Mouse (Mus musculus) intestine, embryonic 16.5 days (tissue): ENCODE measurements around the gene Ptrh1. TPM values are rescaled to one million over a fixed set of nuclear protein-coding genes. Genes with fewer than 3 reads are reported as not detected.

Experiments used
- ATAC-seq: fragments of 200-750 bp; cut with Nextera tagmentation; 2 replicates; pipeline ENCODE4 v1.8.0; 2017; ENCODE audit warnings: moderate TSS enrichment, moderate library complexity
- H3K27ac ChIP-seq: fragments of 300-500 bp; sonication (generic); 2 replicates; pipeline ENCODE4 v1.5.1; 2014; ENCODE audit warnings: mild to moderate bottlenecking, low read length
- H3K27me3 ChIP-seq: fragments of 300-500 bp; sonication (generic); replicated peaks from 2 replicates; pipeline ENCODE4 v1.6.1; 2014; ENCODE audit warnings: low read length, control low read depth, mixed read lengths; ENCODE audit not compliant: control insufficient read depth, insufficient read depth
- H3K36me3 ChIP-seq: fragments of 300-500 bp; sonication (generic); 2 replicates; pipeline ENCODE4 v1.6.1; 2014; ENCODE audit warnings: low read length, control low read depth; ENCODE audit not compliant: control insufficient read depth, insufficient read depth
- H3K4me1 ChIP-seq: fragments of 300-500 bp; sonication (generic); 2 replicates; pipeline ENCODE4 v1.6.1; 2014; ENCODE audit warnings: low read length, control low read depth, mixed read lengths; ENCODE audit not compliant: control insufficient read depth, insufficient read depth
- H3K4me2 ChIP-seq: fragments of 300-500 bp; sonication (generic); 2 replicates; pipeline ENCODE4 v1.6.1; 2014; ENCODE audit warnings: low read depth, low read length, control low read depth
- H3K4me3 ChIP-seq: fragments of 300-500 bp; sonication (generic); 2 replicates; pipeline ENCODE4 v1.5.1; 2014; ENCODE audit warnings: mild to moderate bottlenecking, low read length
- H3K9ac ChIP-seq: fragments of 300-500 bp; sonication (generic); 2 replicates; pipeline ENCODE4 v1.6.1; 2014; ENCODE audit warnings: low read depth, low read length
- H3K9me3 ChIP-seq: fragments of 300-500 bp; sonication (generic); 2 replicates; pipeline ENCODE4 v1.6.1; 2016; ENCODE audit warnings: low read length, control low read depth; ENCODE audit not compliant: control insufficient read depth
- WGBS: fragments of 180-500 bp; shearing (Covaris S2); extraction: QIAGEN DNeasy Blood & Tissue Kit; methylation state at CpG from one replicate; pipeline ENCODE4 v1.1.7; 2014; 5-methylcytosine and 5-hydroxymethylcytosine counted together
- polyA plus RNA-seq: library from polyadenylated mRNA; unstranded; fragments of >200 nt; fragmentation: Nextera tagmentation; extraction: Ambion mirVana; gene quantifications from 2 replicates; pipeline ENCODE4 v1.2.1, GENCODE M21; 2015

Gene Ptrh1
- polyA plus RNA-seq, 1 experiment from 2014 or later, result 6.3 TPM

DNA sequence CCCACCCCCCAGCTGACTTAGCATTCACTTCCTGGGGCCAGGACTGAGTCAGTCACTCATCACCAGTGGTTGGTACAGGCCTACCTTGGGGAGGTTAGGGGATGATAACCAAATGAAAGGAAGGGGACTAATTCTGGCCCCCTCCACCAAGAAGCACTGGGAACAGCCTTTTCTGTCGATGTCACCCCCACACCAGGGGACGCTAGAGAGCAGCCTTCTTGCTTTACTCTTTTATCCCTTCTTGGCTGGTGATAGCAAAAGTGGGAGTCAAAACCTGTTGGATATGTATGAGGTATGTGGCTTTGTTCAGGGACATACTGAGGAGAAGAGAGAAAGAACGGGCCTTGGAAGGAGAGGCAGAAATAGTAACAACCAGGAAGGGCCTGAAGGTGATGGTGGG, 12.2 kb upstream of the Ptrh1 start:
- no peak overlapping the region for H3K4me3 ChIP-seq
- no peaks in the 10 kb centered on the region for H3K27me3 ChIP-seq
- H3K27ac ChIP-seq, result no peak overlapping the region
- no peaks in the 10 kb centered on the region for H3K9me3 ChIP-seq
- H3K36me3 ChIP-seq, result peaks cover 9% of the 10 kb centered on the region; the same call in 1 of the 2 replicates
- no peak overlapping the region for H3K4me2 ChIP-seq
- 78% methylated on average over 3 of the region's 3 CpGs for WGBS
- H3K9ac ChIP-seq, result no peak overlapping the region
- no peaks in the 10 kb centered on the region for H3K4me1 ChIP-seq
- ATAC-seq, result no peak

DNA sequence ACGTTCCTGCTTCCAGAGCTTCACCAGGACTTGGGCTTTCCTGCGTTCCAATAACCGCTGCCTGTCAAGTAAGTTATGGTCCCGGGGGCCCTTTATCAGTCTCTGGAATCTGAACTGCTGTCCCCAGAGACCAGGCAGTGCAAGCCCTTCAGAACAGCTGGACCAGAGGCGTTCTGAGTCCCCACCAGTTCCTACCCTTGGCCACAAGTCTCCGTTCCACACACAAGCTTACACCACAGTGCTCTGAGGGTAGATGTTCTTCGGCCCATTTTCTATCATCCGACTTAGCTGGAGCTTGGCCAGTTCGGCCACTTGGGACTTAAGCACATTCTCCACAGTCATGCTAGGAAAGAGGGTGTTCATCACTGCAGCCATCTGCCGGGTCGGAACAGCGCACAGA, 8.3 kb upstream of the Ptrh1 start:
- H3K27ac ChIP-seq, result no peak overlapping the region
- H3K36me3 ChIP-seq, result no peaks in the 10 kb centered on the region
- H3K4me1 ChIP-seq, result peaks cover 5% of the 10 kb centered on the region
- no peak overlapping the region for H3K9ac ChIP-seq
- H3K4me3 ChIP-seq, result no peak overlapping the region
- no peaks in the 10 kb centered on the region for H3K9me3 ChIP-seq
- no peaks in the 10 kb centered on the region for H3K27me3 ChIP-seq
- H3K4me2 ChIP-seq, result no peak overlapping the region
- WGBS, result 65% methylated on average over 12 of the region's 12 CpGs
- no peak for ATAC-seq

DNA sequence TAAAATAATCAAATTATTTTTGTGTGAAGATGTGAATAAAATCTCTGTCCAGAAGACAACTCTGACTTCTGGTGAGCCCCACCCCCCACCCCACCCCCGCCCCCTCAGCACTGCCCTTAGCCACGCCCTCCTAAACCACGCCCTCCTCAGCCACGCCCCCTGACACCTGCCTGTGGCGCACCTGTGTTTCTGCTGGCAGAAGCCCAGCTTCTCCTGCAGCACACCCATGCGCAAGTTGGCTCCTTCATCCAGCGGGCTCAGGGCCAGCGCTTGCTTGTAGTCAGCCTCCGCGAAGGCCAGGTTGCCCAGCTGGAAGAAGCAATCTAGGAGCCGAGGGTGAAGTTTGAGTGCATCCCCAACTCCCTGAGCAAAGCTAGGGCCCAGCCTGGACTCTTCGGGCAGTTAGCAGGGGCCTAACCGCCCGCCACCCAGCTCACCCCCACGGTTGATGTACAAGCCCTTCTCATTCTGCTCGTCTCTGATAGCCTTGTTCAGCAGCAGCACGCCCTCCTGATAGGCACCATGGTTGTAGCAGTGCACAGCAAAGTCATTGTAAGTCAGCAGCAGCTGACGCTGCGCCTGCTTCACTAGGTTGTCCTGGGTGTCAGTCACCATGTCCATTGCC, 6.8 kb upstream of the Ptrh1 start:
- no peak overlapping the region for H3K4me2 ChIP-seq
- H3K4me1 ChIP-seq, result peaks cover 6% of the 10 kb centered on the region
- no peaks in the 10 kb centered on the region for H3K27me3 ChIP-seq
- H3K36me3 ChIP-seq, result no peaks in the 10 kb centered on the region
- peak; percentile 32; the same call in 1 of the 2 replicates for ATAC-seq
- no peak overlapping the region for H3K27ac ChIP-seq
- H3K9ac ChIP-seq, result peak overlapping the region; percentile 34; the same call in 1 of the 2 replicates
- WGBS, result 53% methylated on average over 19 of the region's 19 CpGs
- no peak overlapping the region for H3K4me3 ChIP-seq
- no peaks in the 10 kb centered on the region for H3K9me3 ChIP-seq

DNA sequence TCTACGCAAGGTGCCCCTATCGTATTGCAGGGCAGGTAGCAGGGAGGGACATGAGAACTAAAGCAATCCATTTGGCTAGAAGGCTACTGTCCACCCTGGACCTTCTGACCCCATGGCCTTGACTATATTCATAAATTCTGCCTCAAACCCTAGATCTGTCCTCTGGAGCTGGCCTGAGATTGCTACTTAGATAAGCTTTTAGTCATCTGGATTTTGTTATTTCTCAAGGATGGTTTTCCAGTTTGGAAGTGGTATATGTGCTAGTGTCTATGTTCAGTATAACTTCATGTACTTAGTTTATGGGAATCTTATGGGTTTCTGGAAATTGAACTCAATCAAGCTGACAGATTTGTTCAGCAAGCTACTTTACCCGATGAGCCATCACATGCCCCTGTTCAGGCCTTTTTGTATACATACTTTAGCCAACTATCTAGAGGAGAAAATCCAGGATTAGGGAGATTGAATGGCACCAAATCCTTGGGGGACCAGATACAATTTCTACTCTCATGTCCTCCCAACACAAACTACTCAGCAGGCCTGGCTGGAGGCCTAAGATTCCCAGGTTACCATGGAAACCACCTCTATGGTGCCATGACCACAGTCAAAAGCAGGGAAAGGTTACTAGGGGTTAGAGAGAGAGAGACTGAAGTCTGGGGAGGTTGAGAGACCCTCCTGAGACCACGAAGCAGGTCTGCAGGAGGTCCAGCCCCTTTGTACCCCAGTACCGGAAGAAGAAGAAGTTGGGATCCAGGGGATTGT, 6.1 kb upstream of the Ptrh1 start:
- no peaks in the 10 kb centered on the region for H3K36me3 ChIP-seq
- no peaks in the 10 kb centered on the region for H3K9me3 ChIP-seq
- H3K27me3 ChIP-seq, result no peaks in the 10 kb centered on the region
- no peak overlapping the region for H3K4me2 ChIP-seq
- no peak overlapping the region for H3K9ac ChIP-seq
- no peak overlapping the region for H3K4me3 ChIP-seq
- ATAC-seq, result no peak
- no peak overlapping the region for H3K27ac ChIP-seq
- H3K4me1 ChIP-seq, result peaks cover 6% of the 10 kb centered on the region
- 71% methylated on average over 5 of the region's 5 CpGs for WGBS

DNA sequence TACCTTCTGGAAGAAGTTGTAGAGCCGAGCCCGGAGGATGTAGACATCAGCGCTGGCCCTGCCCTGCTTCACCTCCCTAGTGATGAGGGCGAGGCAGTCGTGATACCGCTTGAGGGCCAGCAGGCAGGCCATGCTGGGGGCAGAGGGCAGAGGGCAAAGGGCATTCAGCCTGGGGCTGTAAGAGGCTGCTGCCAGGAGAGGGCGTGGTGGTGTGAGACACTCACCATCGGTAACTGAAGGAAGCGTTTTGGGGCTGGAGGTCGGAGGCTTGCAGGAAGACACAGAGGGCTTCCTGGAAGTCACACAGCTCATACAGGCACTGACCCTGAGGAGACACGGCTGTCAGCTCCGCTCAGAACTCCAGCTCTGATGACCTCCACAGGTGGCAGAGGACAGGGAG, 3.7 kb upstream of the Ptrh1 start:
- ATAC-seq, result no peak

DNA sequence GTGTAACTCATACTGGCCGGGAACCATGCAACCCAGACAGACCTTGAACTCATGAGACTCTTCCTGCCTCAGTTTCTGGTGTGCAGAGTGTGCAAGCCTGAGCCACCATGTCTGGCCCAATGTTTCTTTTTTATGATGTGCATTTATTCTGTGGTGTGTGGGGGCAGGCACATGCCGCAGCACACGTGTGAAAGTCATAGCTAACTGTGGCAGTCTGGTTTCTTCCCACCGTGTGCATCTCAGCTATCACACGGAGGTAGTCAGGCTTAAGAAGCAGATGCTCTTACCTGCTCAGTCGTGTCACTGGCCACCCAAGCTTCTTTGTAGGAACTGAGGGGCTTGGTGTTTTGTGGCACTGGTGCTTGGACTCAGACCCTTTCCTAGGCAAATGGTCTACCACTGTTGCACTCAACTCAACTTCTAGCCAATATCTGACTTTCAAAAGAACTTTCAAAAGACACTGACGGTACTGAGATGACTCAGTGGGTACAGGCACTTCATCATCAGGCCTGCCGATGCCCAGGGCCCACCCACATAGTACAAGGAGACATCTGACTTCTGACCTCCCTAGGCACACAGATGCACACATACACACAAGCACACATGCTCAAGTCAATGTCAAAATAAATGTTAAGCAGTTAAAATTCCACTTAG, 2.8 kb upstream of the Ptrh1 start:
- H3K4me2 ChIP-seq, result no peak overlapping the region
- H3K27me3 ChIP-seq, result no peaks in the 10 kb centered on the region
- H3K27ac ChIP-seq, result no peak overlapping the region
- no peaks in the 10 kb centered on the region for H3K36me3 ChIP-seq
- peaks cover 19% of the 10 kb centered on the region for H3K4me1 ChIP-seq
- ATAC-seq, result no peak
- WGBS, result 81% methylated on average over 8 of the region's 8 CpGs
- no peak overlapping the region for H3K4me3 ChIP-seq
- no peaks in the 10 kb centered on the region for H3K9me3 ChIP-seq
- no peak overlapping the region for H3K9ac ChIP-seq

More for the DNA sequence above, 3.7 kb upstream of the Ptrh1 start:
- no peaks in the 10 kb centered on the region for H3K36me3 ChIP-seq
- 0 out of 2 replicates have a peak overlapping the region, but pooled peaks have one; percentile 9 for H3K27ac ChIP-seq
- no peak overlapping the region for H3K4me3 ChIP-seq
- WGBS, result 24% methylated on average over 12 of the region's 12 CpGs
- no peaks in the 10 kb centered on the region for H3K27me3 ChIP-seq
- no peaks in the 10 kb centered on the region for H3K9me3 ChIP-seq
- peaks cover 19% of the 10 kb centered on the region for H3K4me1 ChIP-seq
- no peak overlapping the region for H3K4me2 ChIP-seq
- 0 out of 2 replicates have a peak overlapping the region, but pooled peaks have one; percentile 6 for H3K9ac ChIP-seq

DNA sequence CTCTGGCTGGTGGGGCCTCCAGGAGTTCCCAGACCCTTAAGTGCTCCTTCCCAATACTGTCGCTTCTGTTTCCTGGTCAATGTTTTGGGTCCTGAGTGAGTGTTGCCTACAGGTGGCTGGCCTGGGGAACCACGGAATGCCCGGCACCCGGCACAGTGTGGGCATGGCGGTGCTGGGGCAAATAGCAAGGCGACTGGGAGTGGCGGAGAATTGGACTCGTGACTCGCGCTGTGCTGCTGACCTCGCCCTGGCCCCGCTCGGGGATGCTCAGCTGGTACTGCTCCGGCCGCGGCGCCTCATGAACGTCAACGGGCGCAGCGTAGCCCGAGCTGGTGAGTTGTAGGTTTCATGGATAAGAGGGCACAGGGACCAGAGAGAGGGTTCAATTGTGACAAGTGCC, 606 bp downstream of the Ptrh1 start:
- Histone ChIP-seq H3K27me3 (no peaks in the 10 kb centered on the region), H3K27ac (no peak overlapping the region), H3K4me3 (peak overlapping the region; percentile 64), H3K36me3 (no peaks in the 10 kb centered on the region), H3K4me1 (peaks cover 17% of the 10 kb centered on the region), H3K9ac (peak overlapping the region; percentile 67), H3K9me3 (no peaks in the 10 kb centered on the region), H3K4me2 (peak overlapping the region; percentile 93)
- no peak for ATAC-seq
- 24% methylated on average over 22 of the region's 22 CpGs for WGBS

DNA sequence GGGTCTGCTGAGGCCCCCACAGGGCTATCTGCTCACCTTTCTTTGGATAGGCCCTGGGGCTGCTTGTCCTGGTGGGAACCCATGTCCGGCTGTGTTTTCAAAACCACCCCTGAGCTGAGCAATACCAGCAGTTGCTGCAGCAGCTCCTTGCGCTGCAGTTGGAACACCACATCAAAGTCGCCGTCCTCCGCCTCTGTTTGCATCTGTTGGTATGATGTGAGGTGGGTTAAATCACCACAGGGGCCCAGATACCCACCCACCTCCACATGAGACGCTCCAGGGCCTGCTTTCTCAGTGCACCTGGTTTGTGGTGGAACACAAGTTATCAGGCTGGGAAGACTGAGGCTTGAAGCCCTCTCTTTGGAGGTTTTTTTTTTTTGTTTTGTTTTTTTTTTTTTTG, 2.5 kb downstream of the Ptrh1 start:
- Histone ChIP-seq H3K4me2 (no peak overlapping the region), H3K4me1 (peaks cover 13% of the 10 kb centered on the region), H3K36me3 (no peaks in the 10 kb centered on the region), H3K4me3 (no peak overlapping the region), H3K27ac (no peak overlapping the region), H3K9ac (no peak overlapping the region), H3K27me3 (no peaks in the 10 kb centered on the region), H3K9me3 (no peaks in the 10 kb centered on the region)
- ATAC-seq, result no peak
- 92% methylated on average over 6 of the region's 6 CpGs for WGBS

DNA sequence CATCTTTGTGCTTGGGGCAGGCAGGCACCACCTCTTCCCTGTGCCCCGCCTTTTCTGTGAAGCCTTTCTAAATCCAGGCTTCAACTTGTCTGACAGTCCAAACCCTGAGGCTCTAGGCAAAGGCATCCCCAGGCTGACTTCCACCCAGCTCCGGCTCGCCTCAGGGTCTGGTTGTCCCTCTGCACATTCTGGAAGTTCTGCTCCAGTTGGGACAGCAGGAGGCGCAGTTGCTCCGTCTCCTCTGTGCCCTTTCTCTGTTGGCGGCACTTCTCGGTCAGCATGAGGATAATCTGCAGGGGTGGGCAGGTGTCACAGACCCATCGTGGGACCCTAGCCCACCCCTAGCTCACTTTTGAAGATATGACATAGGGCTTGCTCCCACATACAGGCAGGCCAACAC, 3.5 kb downstream of the Ptrh1 start:
- no peak overlapping the region for H3K27ac ChIP-seq
- H3K9me3 ChIP-seq, result no peaks in the 10 kb centered on the region
- H3K4me2 ChIP-seq, result no peak overlapping the region
- H3K4me3 ChIP-seq, result no peak overlapping the region
- H3K9ac ChIP-seq, result no peak overlapping the region
- H3K36me3 ChIP-seq, result no peaks in the 10 kb centered on the region
- no peaks in the 10 kb centered on the region for H3K27me3 ChIP-seq
- ATAC-seq, result no peak
- 23% methylated on average over 8 of the region's 8 CpGs for WGBS
- H3K4me1 ChIP-seq, result peaks cover 15% of the 10 kb centered on the region
